Mouse (Mus musculus): ENCODE results near the gene Col6a2.

DNA sequence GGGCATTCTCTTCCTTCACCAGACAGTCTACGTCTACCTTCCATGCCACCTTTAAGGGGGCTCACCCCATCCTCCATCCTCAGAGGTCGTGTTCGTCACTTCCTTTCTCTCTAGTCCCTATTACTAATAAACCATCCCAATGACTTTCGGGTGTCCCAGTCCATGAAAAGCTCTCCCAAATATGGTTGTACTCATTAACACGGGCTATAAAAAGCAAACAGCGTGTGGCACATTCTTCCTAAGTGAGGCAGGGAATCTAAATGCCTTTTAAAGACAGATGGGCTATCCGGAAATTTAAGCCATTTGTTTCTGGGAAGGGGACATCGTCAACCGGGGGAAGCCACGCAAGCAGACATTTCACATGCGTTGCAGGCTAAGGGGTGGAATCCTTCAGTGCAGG lies 33.2 kb downstream of the Col6a2 start:
- TF ChIP-seq CTCF (IDR thresholded peaks at IDR 0.05; ENCODE audit: extremely low read depth, insufficient read length, insufficient replicate concordance, low read depth, low read length): no peak
- TF ChIP-seq POLR2A (IDR thresholded peaks at IDR 0.05; ENCODE audit: low read depth, low read length): no peak

Measured in small intestine, adult 2 months (tissue).